ENCODE assay signal across 8 mouse cellular contexts in genomic region chr11:120316690-120317254, GRCm38 (mm10). TPM values are rescaled to one million over a fixed set of nuclear protein-coding genes. Genes with fewer than 3 reads are reported as not detected.
A peak's percentile ranks its signal among the peaks of the same experiment; 100 is the strongest.
DNase-seq lines count a peak whose midpoint lies in the region; ATAC-seq and TF ChIP-seq lines count a peak whose summit lies in the region.

No protein-coding gene starts in this region.

- TF ChIP-seq POLR2A in myocyte (IDR thresholded peaks at IDR 0.05; ENCODE audit: insufficient read length, low read depth): no peak

- H3K36me3 ChIP-seq in embryonic facial prominence, embryonic 12.5 days: no peaks in the 10 kb centered on the region
- H3K36me3 ChIP-seq in hindbrain, embryonic 16.5 days (ENCODE audit: control insufficient read depth, insufficient read depth, low read length): no peaks in the 10 kb centered on the region
- no peaks in the 10 kb centered on the region for H3K36me3 ChIP-seq in liver, embryonic 12.5 days
- H3K36me3 ChIP-seq in myocyte (ENCODE audit: control insufficient read depth, insufficient read depth): no peaks in the 10 kb centered on the region

- H3K9ac ChIP-seq in embryonic facial prominence, embryonic 12.5 days: peak overlapping the region; percentile 77
- H3K9ac ChIP-seq in hindbrain, embryonic 16.5 days (ENCODE audit: low read depth, low read length): peak overlapping the region; percentile 64
- H3K9ac ChIP-seq in liver, embryonic 12.5 days: peak overlapping the region; percentile 83

- H3K27ac ChIP-seq in embryonic facial prominence, embryonic 12.5 days: peak overlapping the region; percentile 98
- H3K27ac ChIP-seq in hindbrain, embryonic 16.5 days (ENCODE audit: low read depth, low read length): peak overlapping the region; percentile 94
- peak overlapping the region; percentile 96 for H3K27ac ChIP-seq in liver, embryonic 12.5 days

- H3K4me2 ChIP-seq in embryonic facial prominence, embryonic 12.5 days (replicated peaks): peak overlapping the region; percentile 72
- H3K4me2 ChIP-seq in hindbrain, embryonic 16.5 days (ENCODE audit: low read length): peak overlapping the region; percentile 79
- H3K4me2 ChIP-seq in liver, embryonic 12.5 days: peak overlapping the region; percentile 98
- H3K4me2 ChIP-seq in myocyte (ENCODE audit: low read depth): peak overlapping the region; percentile 100

- WGBS in embryonic facial prominence, embryonic 12.5 days: 20% methylated on average over 13 of the region's 13 CpGs
- WGBS in hindbrain, embryonic 16.5 days: 16% methylated on average over 13 of the region's 13 CpGs
- 15% methylated on average over 13 of the region's 13 CpGs for WGBS in liver, embryonic 12.5 days (ENCODE audit: insufficient replicate concordance)

- no peaks in the 10 kb centered on the region for H3K27me3 ChIP-seq in embryonic facial prominence, embryonic 12.5 days
- no peaks in the 10 kb centered on the region for H3K27me3 ChIP-seq in hindbrain, embryonic 16.5 days (replicated peaks; ENCODE audit: control insufficient read depth, insufficient read depth, low read length)
- 0 out of 2 replicates have a peak, but pooled peaks cover 3% of the 10 kb centered on the region for H3K27me3 ChIP-seq in liver, embryonic 12.5 days (replicated peaks)
- H3K27me3 ChIP-seq in myocyte (ENCODE audit: control insufficient read depth, insufficient read depth, insufficient read length): no peaks in the 10 kb centered on the region

- H3K79me2 ChIP-seq in myocyte (ENCODE audit: control insufficient read depth, insufficient read depth): no peaks in the 10 kb centered on the region

- H3K4me1 ChIP-seq in embryonic facial prominence, embryonic 12.5 days: peaks cover 29% of the 10 kb centered on the region
- H3K4me1 ChIP-seq in hindbrain, embryonic 16.5 days (ENCODE audit: control insufficient read depth, insufficient read depth, low read depth, low read length): peaks cover 21% of the 10 kb centered on the region
- peaks cover 30% of the 10 kb centered on the region for H3K4me1 ChIP-seq in liver, embryonic 12.5 days

- DNase-seq in gastrocnemius, postnatal 4 days (ENCODE audit: low spot score in 2 of 2): peak; percentile 9 to 16
- no peak for DNase-seq in gastrocnemius, adult 18-20 months (ENCODE audit: low spot score)
- DNase-seq in urinary bladder, postnatal 25 days (ENCODE audit: low spot score): no peak
- no peak for DNase-seq in left cerebral cortex, adult 11 months (ENCODE audit: low spot score)

- peak overlapping the region; percentile 3 for H3ac ChIP-seq in myocyte (ENCODE audit: control insufficient read depth, insufficient read length)

- peak overlapping the region; percentile 47 for H3K4me3 ChIP-seq in embryonic facial prominence, embryonic 12.5 days
- peak overlapping the region; percentile 41 for H3K4me3 ChIP-seq in hindbrain, embryonic 16.5 days (ENCODE audit: low read length)
- peak overlapping the region; percentile 64 for H3K4me3 ChIP-seq in liver, embryonic 12.5 days
- peak overlapping the region; percentile 38 for H3K4me3 ChIP-seq in myocyte

- H3K9me3 ChIP-seq in embryonic facial prominence, embryonic 12.5 days: no peaks in the 10 kb centered on the region
- H3K9me3 ChIP-seq in hindbrain, embryonic 16.5 days (ENCODE audit: control insufficient read depth, low read length): no peaks in the 10 kb centered on the region
- H3K9me3 ChIP-seq in liver, embryonic 12.5 days (replicated peaks): no peaks in the 10 kb centered on the region

- ATAC-seq in embryonic facial prominence, embryonic 12.5 days (ENCODE audit: insufficient number of reproducible peaks, insufficient read depth, low FRiP score, low TSS enrichment): no peak
- peak; percentile 7; the same call in 1 of the 2 replicates for ATAC-seq in hindbrain, embryonic 16.5 days
- ATAC-seq in liver, embryonic 12.5 days: peak; percentile 51

TF ChIP-seq in myocyte, 11 proteins besides CTCF, POLR2A, EP300 and RAD21:
- TF ChIP-seq E2F4 (IDR thresholded peaks at IDR 0.05; ENCODE audit: insufficient read depth) (no peak), TCF12 (IDR thresholded peaks at IDR 0.05; ENCODE audit: insufficient read depth, poor library complexity, severe bottlenecking) (no peak), SRF (IDR thresholded peaks at IDR 0.05; ENCODE audit: control insufficient read depth, insufficient read length, low read depth) (no peak), REST (IDR thresholded peaks at IDR 0.05; ENCODE audit: insufficient read depth, insufficient read length) (no peak), MYOG (IDR thresholded peaks at IDR 0.05; ENCODE audit: control insufficient read depth in 1 of 3, insufficient read depth in 1 of 3, insufficient read length in 2 of 3, low read depth in 2 of 3) (no peak), USF1 (IDR thresholded peaks at IDR 0.05; ENCODE audit: low read depth) (no peak)

RNA-seq across cellular contexts. Expression of gene Actg1, which starts 31.6 kb away (rescaled TPM):
- total RNA-seq in gastrocnemius, postnatal 4 days (2021): 100 to 1,000 TPM; 861 to 883 TPM
- total RNA-seq in gastrocnemius, adult 18-20 months (2021): 100 to 1,000 TPM; 158 to 253 TPM
- 3,148 and 3,183 TPM in 2 replicates for polyA plus RNA-seq in embryonic facial prominence, embryonic 12.5 days (2016; fragmentation: Nextera tagmentation; extraction: Ambion mirVana)
- 4,199 and 4,222 TPM in 2 replicates for polyA plus RNA-seq in hindbrain, embryonic 16.5 days (2015; fragmentation: Nextera tagmentation; extraction: Ambion mirVana)
- 952 and 1,008 TPM in 2 replicates for polyA plus RNA-seq in liver, embryonic 12.5 days (2016; fragmentation: Nextera tagmentation; extraction: Ambion mirVana)
- 2,358 TPM for polyA plus RNA-seq in myocyte (2012; fragmentation: generic; extraction: Trizol)

RNA-seq across cellular contexts. Expression of gene Fscn2, which starts 44.6 kb away (rescaled TPM):
- under 1 TPM; 0.52 to 0.98 TPM for total RNA-seq in gastrocnemius, postnatal 4 days (2021)
- total RNA-seq in gastrocnemius, adult 18-20 months (2021): under 1 TPM; 0.39 to 0.52 TPM
- 0.61 and 0.78 TPM in 2 replicates for polyA plus RNA-seq in embryonic facial prominence, embryonic 12.5 days (2016; fragmentation: Nextera tagmentation; extraction: Ambion mirVana)
- 0.66 and 1.6 TPM in 2 replicates for polyA plus RNA-seq in hindbrain, embryonic 16.5 days (2015; fragmentation: Nextera tagmentation; extraction: Ambion mirVana)
- polyA plus RNA-seq in liver, embryonic 12.5 days (2016; fragmentation: Nextera tagmentation; extraction: Ambion mirVana): 0.16 and 0.18 TPM in 2 replicates
- polyA plus RNA-seq in myocyte (2012; fragmentation: generic; extraction: Trizol): 1.1 TPM

Comparison
In these comparisons a context has a peak if more than half of its experiments do, and no peak if none do; other contexts are left out.
1. DNase-seq: peak in gastrocnemius, postnatal 4 days (2 of 2); none in gastrocnemius, adult 18-20 months (single experiment), urinary bladder, postnatal 25 days (single experiment) and left cerebral cortex, adult 11 months (single experiment).
2. Peak in every context shown above with its lines, with median percentiles within 50 percentile points of each other: H3K27ac ChIP-seq, H3K4me2 ChIP-seq, H3K4me3 ChIP-seq and H3K9ac ChIP-seq.